Mouse (Mus musculus) liver, embryonic 14.5 days (tissue): ENCODE results near the gene Vwa5b1.

Experiments used
- CTCF ChIP-seq: IDR thresholded peaks from 2 replicates; pipeline ENCODE4 v1.5.1; 2016; ENCODE audit warnings: antibody characterized with exemption, low read depth, control low read depth
- EP300 ChIP-seq: IDR thresholded peaks from 2 replicates; pipeline ENCODE4 v1.6.1; 2016; ENCODE audit warnings: antibody characterized with exemption, low read depth

DNA sequence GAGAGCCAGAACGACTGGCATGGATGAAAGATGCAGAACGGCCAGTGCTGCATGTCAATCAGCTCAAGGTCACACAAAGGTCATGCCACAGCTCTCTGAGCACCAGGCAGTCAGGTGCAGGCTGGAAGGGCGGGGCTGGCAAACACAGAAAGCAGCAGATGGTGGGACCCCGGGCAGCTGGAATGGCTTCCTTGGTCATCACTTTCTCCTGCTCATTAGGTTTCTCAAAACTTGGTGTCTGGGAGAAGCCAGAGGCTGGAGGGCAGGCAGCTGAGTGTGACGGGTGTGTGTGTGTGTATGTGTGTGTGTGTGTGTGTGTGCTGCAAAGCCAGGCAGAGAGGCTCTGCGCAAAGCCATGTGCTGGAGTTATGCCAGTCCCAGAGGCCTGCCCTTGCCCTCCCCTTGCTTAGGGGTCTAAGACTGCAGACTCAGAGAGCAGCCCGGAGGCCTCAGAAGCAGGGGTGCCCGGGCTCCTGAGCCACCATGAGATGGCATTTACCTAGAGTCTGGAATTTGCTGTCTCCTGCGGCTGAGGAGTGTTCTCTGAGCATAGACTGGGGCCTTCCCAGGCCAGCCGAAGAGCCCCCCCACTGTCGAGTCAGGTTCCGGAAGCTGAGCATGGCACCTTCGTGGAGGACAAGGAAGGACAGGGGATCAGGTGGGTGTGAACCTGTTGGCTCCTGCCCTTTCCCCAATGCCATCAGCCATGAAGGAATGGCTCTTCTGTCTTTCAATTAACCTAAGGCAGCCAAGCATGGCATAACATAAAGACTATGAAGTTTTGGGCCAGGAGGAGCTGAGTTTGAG lies 60.7 kb downstream of the Vwa5b1 start:
- TF ChIP-seq EP300 (no peak), CTCF (no peak)
